Mouse (Mus musculus) heart, embryonic 13.5 days (tissue): ENCODE data around the gene Lrrc1. TPM values are rescaled to one million over a fixed set of nuclear protein-coding genes. Genes with fewer than 3 reads are reported as not detected.

Experiments used
- ATAC-seq: fragments of 200-750 bp; cut with Nextera tagmentation; 2 replicates; pipeline ENCODE4 v1.8.0; 2017; ENCODE audit warnings: moderate TSS enrichment; ENCODE audit not compliant: insufficient number of reproducible peaks, low FRiP score, low TSS enrichment; ENCODE audit errors: extremely low read depth
- H3K27ac ChIP-seq: fragments of 300-500 bp; sonication (generic); replicated peaks from 2 replicates; pipeline ENCODE4 v1.5.1; 2015; ENCODE audit warnings: moderate library complexity, mild to moderate bottlenecking, inconsistent platforms
- H3K27me3 ChIP-seq: fragments of 300-500 bp; sonication (generic); replicated peaks from 2 replicates; pipeline ENCODE4 v1.6.1; 2015; ENCODE audit warnings: mild to moderate bottlenecking, inconsistent platforms
- H3K36me3 ChIP-seq: fragments of 300-500 bp; sonication (generic); 2 replicates; pipeline ENCODE4 v1.6.1; 2015; ENCODE audit warnings: mild to moderate bottlenecking, inconsistent platforms
- H3K4me1 ChIP-seq: fragments of 300-500 bp; sonication (generic); 2 replicates; pipeline ENCODE4 v1.6.1; 2015; ENCODE audit warnings: inconsistent platforms
- H3K4me2 ChIP-seq: fragments of 300-500 bp; sonication (generic); 2 replicates; pipeline ENCODE4 v1.6.1; 2015; ENCODE audit warnings: inconsistent platforms, mild to moderate bottlenecking, moderate library complexity
- H3K4me3 ChIP-seq: fragments of 300-500 bp; sonication (generic); 2 replicates; pipeline ENCODE4 v1.5.1; 2015; ENCODE audit warnings: moderate library complexity, mild to moderate bottlenecking, inconsistent platforms
- H3K9ac ChIP-seq: fragments of 300-500 bp; sonication (generic); 2 replicates; pipeline ENCODE4 v1.6.1; 2015; ENCODE audit warnings: inconsistent platforms, mild to moderate bottlenecking, moderate library complexity
- H3K9me3 ChIP-seq: fragments of 300-500 bp; sonication (generic); 2 replicates; pipeline ENCODE4 v1.6.1; 2016; ENCODE audit warnings: inconsistent platforms
- WGBS: fragments of 180-500 bp; shearing (Covaris S2); methylation state at CpG from one replicate; pipeline ENCODE4 v1.1.7; 2015; ENCODE audit warnings: mixed read lengths; 5-methylcytosine and 5-hydroxymethylcytosine counted together
- polyA plus RNA-seq: library from polyadenylated mRNA; unstranded; fragments of >200 nt; fragmentation: Nextera tagmentation; extraction: Ambion mirVana; gene quantifications from 2 replicates; pipeline ENCODE4 v1.2.1, GENCODE M21; 2015

Gene Lrrc1
- polyA plus RNA-seq, 1 experiment from 2014 or later, result 12.6 TPM

DNA sequence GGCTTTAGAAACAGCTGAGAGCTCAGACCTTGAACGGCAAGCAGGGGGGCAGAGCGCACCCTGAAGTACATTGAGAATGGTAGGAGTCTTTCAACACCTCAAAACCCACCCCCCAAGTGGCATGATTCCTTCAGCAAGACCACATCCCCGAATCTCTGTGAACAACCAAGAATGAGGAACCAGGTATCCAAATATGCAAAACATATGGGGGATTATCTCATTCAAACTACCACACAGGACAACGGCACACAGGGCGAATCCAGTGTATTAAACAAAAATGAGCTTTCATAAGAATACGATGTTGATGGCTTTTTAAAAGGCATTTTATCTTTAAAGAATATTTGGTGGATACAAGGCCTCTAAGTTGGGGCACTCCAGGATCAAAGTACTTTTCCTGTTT lies 140.7 kb downstream of the Lrrc1 start:
- no peak overlapping the region for H3K4me2 ChIP-seq
- H3K27ac ChIP-seq, result no peak overlapping the region
- no peaks in the 10 kb centered on the region for H3K27me3 ChIP-seq
- no peak overlapping the region for H3K9ac ChIP-seq
- 79% methylated on average over 6 of the region's 6 CpGs for WGBS
- no peaks in the 10 kb centered on the region for H3K9me3 ChIP-seq
- H3K36me3 ChIP-seq, result no peaks in the 10 kb centered on the region
- ATAC-seq, result no peak
- H3K4me3 ChIP-seq, result no peak overlapping the region
- 0 out of 2 replicates have a peak, but pooled peaks cover 3% of the 10 kb centered on the region for H3K4me1 ChIP-seq

DNA sequence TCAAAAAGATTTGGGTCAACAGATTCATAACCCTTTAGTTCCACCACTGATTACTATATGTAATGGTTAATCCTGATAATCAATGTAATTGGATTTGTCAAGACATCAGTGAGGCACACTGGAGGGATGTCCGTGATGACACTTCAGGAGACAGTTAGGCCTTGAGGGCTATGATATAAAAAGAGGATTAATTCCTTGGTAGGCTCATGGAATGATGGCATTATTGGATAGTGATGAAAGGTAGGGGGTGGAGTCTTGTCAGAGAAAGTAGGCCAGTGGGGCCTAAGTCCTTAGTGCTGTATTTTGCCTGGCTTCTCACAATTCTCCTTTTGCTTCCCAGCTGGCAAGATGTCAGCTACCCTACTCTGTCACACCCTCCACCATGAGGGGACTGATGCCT lies 141.7 kb downstream of the Lrrc1 start:
- Histone ChIP-seq H3K9ac (no peak overlapping the region), H3K27me3 (no peaks in the 10 kb centered on the region), H3K4me1 (no peaks in the 10 kb centered on the region), H3K4me3 (no peak overlapping the region), H3K27ac (no peak overlapping the region), H3K4me2 (no peak overlapping the region), H3K36me3 (no peaks in the 10 kb centered on the region), H3K9me3 (no peaks in the 10 kb centered on the region)
- WGBS, result 84% methylated on average over 1 of the region's 1 CpGs
- ATAC-seq, result no peak

DNA sequence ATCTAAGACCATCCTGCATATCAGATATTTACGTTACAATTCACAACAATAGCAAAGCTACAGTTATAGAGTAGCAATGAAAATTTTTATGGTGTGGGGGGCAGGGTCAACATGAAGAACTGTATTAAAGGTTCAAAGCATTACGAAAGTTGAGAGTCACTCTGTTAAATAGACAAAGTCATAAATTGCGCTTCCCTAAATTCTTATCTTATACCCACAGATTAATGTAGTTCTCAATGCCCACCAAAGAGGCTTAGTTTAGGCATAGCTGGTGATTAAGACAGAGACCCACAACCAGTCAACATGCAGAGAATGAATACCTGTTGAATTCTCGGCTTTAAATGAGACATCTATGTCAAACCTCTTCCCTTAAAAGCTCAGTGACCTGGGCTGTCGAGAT lies 144.9 kb downstream of the Lrrc1 start:
- H3K27me3 ChIP-seq, result no peaks in the 10 kb centered on the region
- H3K4me3 ChIP-seq, result no peak overlapping the region
- no peak for ATAC-seq
- no peaks in the 10 kb centered on the region for H3K4me1 ChIP-seq
- no peaks in the 10 kb centered on the region for H3K9me3 ChIP-seq
- H3K36me3 ChIP-seq, result no peaks in the 10 kb centered on the region
- H3K4me2 ChIP-seq, result no peak overlapping the region
- no peak overlapping the region for H3K27ac ChIP-seq
- H3K9ac ChIP-seq, result no peak overlapping the region
- 89% methylated on average over 5 of the region's 5 CpGs for WGBS

- ATAC-seq, result no peak
- Histone ChIP-seq H3K27ac (no peak overlapping the region), H3K36me3 (no peaks in the 10 kb centered on the region), H3K4me1 (no peaks in the 10 kb centered on the region), H3K4me2 (no peak overlapping the region), H3K9ac (no peak overlapping the region), H3K27me3 (no peaks in the 10 kb centered on the region), H3K4me3 (no peak overlapping the region), H3K9me3 (no peaks in the 10 kb centered on the region)
- WGBS, result 74% methylated on average over 13 of the region's 13 CpGs
Measured at GRCm38 (mm10) chr9:77398856-77399631, 145.6 kb downstream of the Lrrc1 start.

DNA sequence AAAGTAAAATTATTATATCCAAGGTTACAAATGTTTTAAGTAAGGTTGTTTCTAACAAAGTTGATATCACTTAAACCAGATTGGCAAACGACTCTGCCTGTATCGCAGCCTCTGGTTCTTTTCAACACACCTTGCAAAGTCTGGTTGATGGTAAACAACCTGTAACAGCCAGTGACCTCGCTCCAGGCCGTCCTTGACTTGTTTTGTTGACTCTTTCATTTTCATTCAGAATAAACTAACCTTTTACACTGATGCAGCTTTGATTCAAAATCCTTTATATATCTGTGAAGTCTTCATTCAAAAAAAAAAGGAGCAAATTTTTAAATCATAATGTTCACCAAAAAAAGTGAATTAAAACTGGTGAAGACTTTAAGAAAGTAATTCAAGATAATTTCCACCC lies 147.6 kb downstream of the Lrrc1 start:
- Histone ChIP-seq H3K9ac (no peak overlapping the region), H3K9me3 (no peaks in the 10 kb centered on the region), H3K27ac (no peak overlapping the region), H3K4me3 (no peak overlapping the region), H3K27me3 (no peaks in the 10 kb centered on the region), H3K4me2 (no peak overlapping the region), H3K36me3 (no peaks in the 10 kb centered on the region), H3K4me1 (no peaks in the 10 kb centered on the region)
- WGBS, result 59% methylated on average over 4 of the region's 4 CpGs
- no peak for ATAC-seq

GRCm38 (mm10) chr9:77391248-77391647 lies 153.4 kb downstream of the Lrrc1 start:
- no peaks in the 10 kb centered on the region for H3K27me3 ChIP-seq
- H3K9ac ChIP-seq, result no peak overlapping the region
- H3K9me3 ChIP-seq, result no peaks in the 10 kb centered on the region
- H3K4me1 ChIP-seq, result no peaks in the 10 kb centered on the region
- no peak for ATAC-seq
- 84% methylated on average over 10 of the region's 10 CpGs for WGBS
- H3K27ac ChIP-seq, result no peak overlapping the region
- no peak overlapping the region for H3K4me2 ChIP-seq
- H3K4me3 ChIP-seq, result no peak overlapping the region
- no peaks in the 10 kb centered on the region for H3K36me3 ChIP-seq

DNA sequence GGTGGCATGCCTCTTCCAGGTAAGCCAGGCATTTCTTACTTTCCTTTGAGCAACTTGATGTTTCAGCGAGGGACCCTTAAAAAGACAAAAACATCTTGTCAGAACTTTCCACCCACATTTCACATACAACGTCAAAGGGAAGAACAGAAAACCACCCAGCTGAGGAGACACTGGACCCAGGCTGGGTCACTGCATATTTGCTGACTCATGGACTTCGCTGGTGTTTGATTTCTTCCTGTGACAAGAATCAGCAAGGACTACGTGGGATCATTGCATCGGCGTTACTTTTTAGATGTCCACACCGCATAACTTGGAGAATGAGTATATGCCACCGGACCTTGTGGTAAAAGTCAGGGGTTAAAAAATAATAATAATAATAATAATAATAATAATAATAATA lies 155.7 kb downstream of the Lrrc1 start:
- Histone ChIP-seq H3K9me3 (no peaks in the 10 kb centered on the region), H3K27me3 (no peaks in the 10 kb centered on the region), H3K36me3 (no peaks in the 10 kb centered on the region), H3K4me1 (peaks cover 10% of the 10 kb centered on the region), H3K4me3 (no peak overlapping the region), H3K4me2 (no peak overlapping the region), H3K9ac (no peak overlapping the region), H3K27ac (no peak overlapping the region)
- ATAC-seq, result no peak
- 81% methylated on average over 8 of the region's 8 CpGs for WGBS

GRCm38 (mm10) chr9:77386751-77387150 lies 157.9 kb downstream of the Lrrc1 start:
- H3K9me3 ChIP-seq, result no peaks in the 10 kb centered on the region
- H3K9ac ChIP-seq, result no peak overlapping the region
- H3K4me2 ChIP-seq, result no peak overlapping the region
- no peak for ATAC-seq
- 20% methylated on average over 1 of the region's 1 CpGs for WGBS
- H3K36me3 ChIP-seq, result no peaks in the 10 kb centered on the region
- H3K4me1 ChIP-seq, result peaks cover 17% of the 10 kb centered on the region
- no peaks in the 10 kb centered on the region for H3K27me3 ChIP-seq
- no peak overlapping the region for H3K27ac ChIP-seq
- H3K4me3 ChIP-seq, result no peak overlapping the region

DNA sequence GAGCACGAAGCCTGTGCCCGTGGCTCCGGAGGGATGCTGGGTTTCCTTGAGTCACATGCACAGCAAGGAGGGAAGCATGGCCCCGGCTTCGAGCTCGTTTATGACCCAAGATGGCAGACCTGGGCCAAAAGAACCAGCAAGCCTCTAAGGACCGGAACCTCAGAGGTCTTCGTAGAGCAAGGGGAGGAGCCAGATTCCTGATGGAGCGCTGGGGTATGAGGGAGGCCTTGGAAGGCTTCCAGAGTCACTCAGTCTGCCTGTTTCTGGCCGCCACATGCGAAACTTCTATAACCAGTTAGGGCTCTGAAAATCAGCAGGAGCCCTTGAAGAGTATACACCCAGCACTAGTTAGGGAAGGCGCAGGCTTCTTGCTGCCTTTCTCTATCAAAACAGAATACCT lies 159.1 kb downstream of the Lrrc1 start:
- Histone ChIP-seq H3K4me1 (peaks cover 17% of the 10 kb centered on the region), H3K4me2 (peak overlapping the region; percentile 64), H3K9me3 (no peaks in the 10 kb centered on the region), H3K27ac (peak overlapping the region; percentile 63), H3K9ac (peak overlapping the region; percentile 50), H3K36me3 (no peaks in the 10 kb centered on the region), H3K27me3 (no peaks in the 10 kb centered on the region), H3K4me3 (peak overlapping the region; percentile 28)
- WGBS, result 52% methylated on average over 12 of the region's 12 CpGs
- ATAC-seq, result no peak

- no peaks in the 10 kb centered on the region for H3K27me3 ChIP-seq
- ATAC-seq, result no peak
- no peak overlapping the region for H3K4me3 ChIP-seq
- 80% methylated on average over 9 of the region's 9 CpGs for WGBS
- H3K4me2 ChIP-seq, result no peak overlapping the region
- H3K9ac ChIP-seq, result no peak overlapping the region
- no peaks in the 10 kb centered on the region for H3K36me3 ChIP-seq
- no peaks in the 10 kb centered on the region for H3K9me3 ChIP-seq
- H3K4me1 ChIP-seq, result peaks cover 17% of the 10 kb centered on the region
- no peak overlapping the region for H3K27ac ChIP-seq
Measured at GRCm38 (mm10) chr9:77384651-77385050, 160.0 kb downstream of the Lrrc1 start.

- Histone ChIP-seq H3K27ac (no peak overlapping the region), H3K4me2 (no peak overlapping the region), H3K9me3 (no peaks in the 10 kb centered on the region), H3K9ac (no peak overlapping the region), H3K4me3 (no peak overlapping the region), H3K36me3 (no peaks in the 10 kb centered on the region), H3K27me3 (no peaks in the 10 kb centered on the region), H3K4me1 (peaks cover 17% of the 10 kb centered on the region)
- WGBS, result 74% methylated on average over 4 of the region's 4 CpGs
- no peak for ATAC-seq
Measured at GRCm38 (mm10) chr9:77383951-77384350, 160.7 kb downstream of the Lrrc1 start.

DNA sequence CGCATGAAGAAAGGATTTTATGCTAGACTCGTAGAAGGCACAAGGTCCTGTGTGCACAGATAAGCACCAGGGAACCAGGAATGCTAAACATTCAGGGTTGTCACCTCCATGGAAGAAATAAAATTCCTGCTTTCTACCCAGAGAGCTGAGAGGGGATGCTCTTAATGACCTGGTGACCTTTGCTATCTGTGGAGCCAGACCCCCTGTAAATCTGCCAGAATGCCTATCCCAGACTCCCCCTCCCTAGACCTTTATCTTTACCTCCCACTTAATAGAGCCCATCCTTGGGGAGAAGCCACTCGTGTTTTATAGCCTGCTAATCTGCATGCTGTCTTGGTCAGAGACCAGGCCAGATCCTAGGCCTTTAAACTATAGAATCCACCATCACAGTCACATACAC lies 162.2 kb downstream of the Lrrc1 start:
- no peak for ATAC-seq
- Histone ChIP-seq H3K9me3 (no peaks in the 10 kb centered on the region), H3K4me3 (no peak overlapping the region), H3K9ac (no peak overlapping the region), H3K36me3 (no peaks in the 10 kb centered on the region), H3K4me1 (peaks cover 24% of the 10 kb centered on the region), H3K27ac (no peak overlapping the region), H3K4me2 (no peak overlapping the region), H3K27me3 (no peaks in the 10 kb centered on the region)
- WGBS, result 32% methylated on average over 3 of the region's 3 CpGs
